Mouse (Mus musculus) thymus, adult 2 months (tissue): ENCODE results near the gene Rnf113a2.

ENCODE experiments used
- CTCF ChIP-seq: fragments of 200-500 bp; IDR thresholded peaks from 2 replicates; pipeline ENCODE4 v1.5.1; 2012; ENCODE audit warnings: mild to moderate bottlenecking, control low read depth, low read length, moderate library complexity, borderline replicate concordance; ENCODE audit not compliant: control insufficient read depth, poor library complexity, insufficient read depth; ENCODE audit errors: extremely low read depth
- POLR2A ChIP-seq: fragments of 200-500 bp; IDR thresholded peaks from 2 replicates; pipeline ENCODE4 v1.6.1; 2012; ENCODE audit warnings: mild to moderate bottlenecking, low read length, control low read depth, moderate library complexity; ENCODE audit not compliant: control insufficient read depth, poor library complexity, insufficient read depth; ENCODE audit errors: extremely low read depth

DNA sequence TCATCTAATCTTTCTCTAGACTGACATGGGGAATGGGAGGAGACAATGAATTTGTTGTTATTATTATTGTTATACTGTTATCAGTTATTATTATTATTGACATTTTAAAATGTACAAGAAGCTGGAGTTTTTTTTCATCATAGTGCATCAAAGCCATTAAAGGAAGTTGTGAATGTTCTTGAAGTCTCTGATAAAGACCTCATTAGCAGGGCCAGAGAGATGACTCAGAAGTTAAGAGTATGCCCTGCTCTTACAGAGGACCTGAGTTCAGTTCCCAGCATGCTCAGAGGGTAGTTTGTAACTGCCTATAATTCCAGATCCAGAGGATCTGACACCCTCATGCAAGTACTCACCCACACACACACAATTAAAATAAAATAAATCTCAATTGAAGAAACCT is 19.3 kb upstream of the Rnf113a2 start:
- TF ChIP-seq POLR2A (no peak), CTCF (no peak)
